Mouse (Mus musculus) gastrocnemius, postnatal 14 days (tissue): ENCODE measurements at regions not wholly inside any gene's neighbourhood (a gene's known extent, or its start where the extent isn't known, plus 50 kb on each side); places are given as distances from the start of the nearest gene placed in this dataset.
A peak's percentile ranks its signal among the peaks of the same experiment; 100 is the strongest.

Experiments
- DNase-seq: peaks from one replicate; pipeline ENCODE4 v3.0.0; 2021; ENCODE audit warnings: mixed read lengths
- intact Hi-C: fragments of 180-260 bp; cut with DNase I; formaldehyde crosslinking; loops from one replicate; pipeline ENCODE4 v1.15.1; 2025; ENCODE audit warnings: low total_unique reads

DNA sequence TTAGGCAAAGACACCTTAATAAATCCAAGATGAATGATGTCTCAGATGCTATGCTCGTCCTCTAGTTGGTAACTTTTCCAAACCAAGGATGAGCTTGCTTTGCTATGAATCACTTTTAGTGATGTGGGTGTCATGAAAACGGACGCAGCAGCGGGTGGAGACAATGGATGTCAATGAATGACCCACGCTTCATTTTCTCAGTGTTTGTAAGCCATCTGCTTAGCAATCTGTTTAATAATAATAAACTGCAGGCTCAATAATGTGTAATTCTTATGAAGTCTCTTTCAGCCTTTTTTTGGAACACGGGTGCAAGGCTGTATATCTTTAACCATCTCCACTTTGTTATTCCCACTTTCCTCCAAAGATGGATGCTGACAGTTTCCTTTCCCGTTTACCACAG lies 110.6 kb downstream of the S1pr1 start:
- no peak for DNase-seq
- intact Hi-C loops, result no loop called here

DNA sequence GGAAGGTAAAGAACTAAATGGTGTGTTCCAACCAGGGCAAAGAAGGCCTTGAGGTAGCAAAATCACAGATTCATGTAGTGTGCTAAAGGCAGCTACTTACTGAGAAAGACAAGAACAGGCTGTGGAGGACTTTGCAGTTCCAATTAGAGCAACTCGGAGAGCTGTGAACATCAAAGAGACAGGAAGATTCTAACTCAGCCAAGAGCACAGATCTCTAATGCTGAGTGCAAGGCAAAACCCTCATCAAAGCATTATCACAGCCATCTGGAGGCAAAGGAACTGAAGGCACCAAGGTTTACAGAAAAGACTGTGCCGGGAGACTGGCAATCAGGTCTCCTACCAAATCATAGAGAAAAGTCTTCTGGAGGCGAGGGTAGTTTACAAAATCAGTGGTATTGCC lies 111.1 kb downstream of the S1pr1 start:
- DNase-seq, result no peak
- intact Hi-C loops, result no loop called here

DNA sequence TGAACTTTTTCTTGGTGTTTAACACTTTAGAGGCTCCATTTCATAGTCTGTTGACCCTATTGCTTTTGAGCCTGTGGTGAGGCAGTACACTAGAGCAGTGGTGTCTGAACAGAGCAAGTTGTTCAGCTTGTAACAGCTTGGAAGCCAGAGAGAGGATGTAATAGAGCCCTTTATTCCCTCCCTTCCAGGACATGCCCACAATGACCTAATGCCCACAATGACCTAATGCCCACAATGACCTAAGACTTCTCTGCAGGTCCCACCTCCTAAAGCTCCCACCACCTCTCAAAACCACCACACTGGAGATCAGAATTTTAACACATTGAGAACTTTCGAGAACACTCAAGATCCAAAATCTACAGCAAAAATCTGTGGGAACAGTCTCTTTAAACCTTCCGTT lies 115.6 kb downstream of the S1pr1 start:
- DNase-seq, result no peak
- intact Hi-C loops, result loop anchor here (2.0 kb wide), 1 partner anchor 42 kb away; no protein-coding TSS in a partner anchor

DNA sequence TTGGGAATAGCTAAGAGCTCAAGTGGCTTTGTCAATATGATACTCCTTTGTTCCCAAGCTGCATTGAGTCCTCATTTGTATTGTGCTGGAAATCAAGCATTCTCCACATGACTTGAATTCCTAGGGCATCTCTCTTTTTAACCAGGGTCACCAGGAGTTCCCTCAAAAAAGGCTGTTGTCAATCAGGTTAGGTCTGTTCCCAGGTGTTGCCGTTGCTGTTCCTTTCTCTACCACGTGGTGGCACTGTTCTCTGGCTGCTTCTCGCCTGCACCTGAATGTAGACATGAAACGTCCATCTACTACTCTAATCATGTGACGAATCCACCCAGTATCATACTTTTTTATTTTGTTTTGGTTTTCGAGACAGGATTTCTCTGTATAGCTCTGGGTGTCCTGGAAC lies 118.3 kb downstream of the S1pr1 start:
- peak; percentile 36 for DNase-seq
- intact Hi-C loops, result no loop called here

DNA sequence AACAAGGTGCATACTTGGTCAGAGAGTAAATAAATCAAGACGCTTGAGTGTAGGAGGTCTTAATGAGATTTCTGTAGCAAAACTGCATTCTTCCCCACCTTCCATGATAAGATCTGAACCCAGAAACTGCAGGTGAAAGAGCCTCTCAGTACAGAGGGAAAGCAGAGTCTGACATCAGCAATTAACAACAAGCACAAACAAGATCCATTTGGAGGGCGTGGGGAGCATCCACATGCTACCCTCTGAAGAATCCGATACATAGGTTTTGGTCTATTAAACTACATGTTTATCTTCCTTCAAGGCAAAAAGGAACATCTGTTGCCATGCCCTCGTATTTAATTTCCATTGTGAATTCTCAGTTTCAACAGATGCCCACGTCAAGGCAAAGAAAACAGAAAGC lies 124.2 kb downstream of the S1pr1 start:
- intact Hi-C loops, result no loop called here
- no peak for DNase-seq

DNA sequence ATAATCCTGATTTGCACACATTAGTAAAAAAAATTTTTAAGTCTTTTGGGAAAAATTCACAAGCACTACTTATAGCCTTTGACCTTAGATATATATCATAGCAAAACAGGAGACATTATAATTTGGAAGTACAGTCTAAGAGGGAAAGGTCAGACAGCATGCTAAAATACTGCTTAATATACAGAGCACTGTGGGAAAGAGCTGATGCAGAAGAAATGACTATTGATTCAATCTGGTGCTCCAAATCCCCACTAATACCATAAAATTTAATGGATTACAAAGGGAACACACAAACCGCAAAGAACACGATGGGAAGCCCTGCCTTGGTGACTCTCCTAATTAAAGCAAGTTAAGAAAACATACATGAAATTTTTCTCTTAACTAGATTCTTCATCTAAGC lies 126.3 kb downstream of the S1pr1 start:
- intact Hi-C loops, result no loop called here

DNA sequence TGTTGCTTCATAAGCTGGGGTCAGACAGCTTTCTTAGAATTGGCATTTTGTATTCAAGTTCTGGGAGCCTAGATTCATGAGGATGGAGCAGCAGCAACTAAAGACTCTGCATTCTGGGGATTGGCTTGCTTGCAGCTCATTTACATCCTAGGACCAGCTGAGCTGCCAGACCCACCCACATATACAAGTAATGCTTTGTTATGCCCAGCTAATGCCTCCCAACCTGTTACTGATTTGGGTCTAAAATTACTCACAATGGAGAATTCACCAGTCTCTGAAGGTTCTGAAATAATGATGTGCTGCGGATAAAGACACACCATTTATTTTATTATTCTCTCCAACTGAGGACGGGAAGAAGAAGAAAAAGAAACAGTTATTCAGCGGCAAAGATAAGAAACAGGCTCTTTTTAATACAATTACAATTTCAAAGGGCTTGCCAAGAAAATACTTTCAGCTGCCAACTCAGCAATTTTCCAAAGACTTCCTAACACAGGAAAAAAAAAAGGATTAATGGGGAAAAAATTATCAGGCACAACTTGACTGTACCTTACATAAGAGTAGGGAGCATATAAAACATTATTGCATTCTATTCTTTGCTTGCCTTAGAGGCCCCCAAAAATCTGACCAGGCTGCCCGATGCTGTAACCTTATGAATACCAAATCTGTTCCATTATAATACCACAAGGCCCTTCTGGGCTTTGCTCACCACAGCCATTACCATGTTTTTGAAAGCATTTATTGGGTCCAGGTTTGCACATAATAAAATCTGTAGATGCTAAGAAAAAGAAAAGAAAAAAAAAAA lies 134.5 kb downstream of the S1pr1 start:
- intact Hi-C loops, result no loop called here
- no peak for DNase-seq

More for the DNA sequence above, 126.3 kb downstream of the S1pr1 start:
- DNase-seq, result no peak

DNA sequence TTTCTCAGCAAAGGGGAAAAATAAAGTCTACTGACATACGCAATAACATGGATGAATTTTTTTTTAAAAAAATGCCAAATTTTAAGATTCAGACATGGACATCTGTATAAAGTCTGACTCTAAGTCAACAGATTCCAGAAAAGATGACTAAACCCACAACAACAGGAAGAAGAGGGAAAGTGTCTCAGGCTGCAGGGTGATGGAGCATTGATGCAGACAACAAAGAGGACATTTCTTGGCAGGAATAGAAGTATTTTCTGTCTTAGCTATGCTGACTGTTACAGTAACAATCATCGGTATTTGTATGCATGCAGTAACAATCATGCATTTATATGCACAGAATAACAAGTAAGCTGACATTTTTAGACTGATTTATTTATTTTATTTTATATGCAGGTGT lies 139.5 kb downstream of the S1pr1 start:
- intact Hi-C loops, result no loop called here
- DNase-seq, result no peak

DNA sequence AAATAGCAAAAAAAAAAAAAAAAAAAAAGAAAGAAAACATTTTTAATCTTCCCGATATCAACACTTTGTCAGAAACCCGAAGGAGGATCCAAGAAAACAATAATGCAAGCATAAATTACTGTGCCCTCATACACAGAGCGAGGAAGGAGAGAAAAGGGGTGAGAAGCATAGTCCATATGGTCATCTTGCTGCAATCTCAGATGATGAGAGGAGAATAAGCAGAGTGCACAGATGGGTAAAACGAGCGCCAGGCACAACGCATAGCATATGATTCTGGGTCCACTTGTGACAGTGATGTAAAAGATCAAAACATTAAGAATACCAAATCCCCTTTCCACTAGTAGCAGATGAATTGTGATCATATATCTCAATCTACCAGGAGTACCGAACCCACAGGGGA lies 152.1 kb downstream of the S1pr1 start:
- DNase-seq, result no peak
- intact Hi-C loops, result no loop called here

DNA sequence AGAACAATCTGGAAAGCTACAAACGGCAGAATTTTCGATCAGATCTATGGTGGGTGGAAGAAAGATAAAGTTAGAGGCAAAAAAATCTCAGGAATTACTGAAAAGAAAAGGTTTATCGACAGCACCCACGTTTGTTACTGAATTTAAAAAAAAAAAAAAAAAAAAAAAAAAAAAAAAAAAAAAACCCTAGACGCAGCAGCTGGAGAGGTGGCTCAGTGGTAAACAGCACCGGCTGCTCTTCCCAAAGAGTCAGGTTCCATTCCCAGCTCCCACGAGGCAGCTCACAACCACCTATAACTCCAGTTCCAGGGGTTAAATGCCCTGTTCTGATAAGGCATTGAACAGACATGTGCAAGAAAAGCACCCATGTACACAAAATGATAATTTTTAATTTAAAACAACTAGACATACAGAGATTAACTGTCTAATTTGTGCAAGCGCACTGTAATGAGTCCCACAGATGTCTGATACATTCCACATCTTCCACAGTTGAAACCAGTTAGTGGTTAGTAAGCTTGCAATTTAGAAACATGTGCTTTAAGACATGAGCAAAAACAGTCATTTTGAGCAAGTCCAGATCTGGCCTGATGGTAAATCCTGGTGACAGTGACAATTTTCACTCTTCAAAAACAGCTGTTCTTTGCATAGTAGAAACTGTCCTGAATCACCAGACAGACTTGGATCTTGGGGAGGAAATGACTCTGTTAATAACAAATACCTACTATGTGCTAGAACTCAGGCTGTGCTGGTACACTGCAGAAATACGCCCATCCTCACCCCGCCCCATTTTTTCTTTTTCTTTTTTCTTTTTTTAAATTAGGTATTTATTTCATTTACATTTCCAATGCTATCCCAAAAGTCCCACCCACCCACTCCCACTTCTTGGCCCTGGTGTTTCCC lies 159.8 kb downstream of the S1pr1 start:
- DNase-seq, result no peak
- intact Hi-C loops, result no loop called here

DNA sequence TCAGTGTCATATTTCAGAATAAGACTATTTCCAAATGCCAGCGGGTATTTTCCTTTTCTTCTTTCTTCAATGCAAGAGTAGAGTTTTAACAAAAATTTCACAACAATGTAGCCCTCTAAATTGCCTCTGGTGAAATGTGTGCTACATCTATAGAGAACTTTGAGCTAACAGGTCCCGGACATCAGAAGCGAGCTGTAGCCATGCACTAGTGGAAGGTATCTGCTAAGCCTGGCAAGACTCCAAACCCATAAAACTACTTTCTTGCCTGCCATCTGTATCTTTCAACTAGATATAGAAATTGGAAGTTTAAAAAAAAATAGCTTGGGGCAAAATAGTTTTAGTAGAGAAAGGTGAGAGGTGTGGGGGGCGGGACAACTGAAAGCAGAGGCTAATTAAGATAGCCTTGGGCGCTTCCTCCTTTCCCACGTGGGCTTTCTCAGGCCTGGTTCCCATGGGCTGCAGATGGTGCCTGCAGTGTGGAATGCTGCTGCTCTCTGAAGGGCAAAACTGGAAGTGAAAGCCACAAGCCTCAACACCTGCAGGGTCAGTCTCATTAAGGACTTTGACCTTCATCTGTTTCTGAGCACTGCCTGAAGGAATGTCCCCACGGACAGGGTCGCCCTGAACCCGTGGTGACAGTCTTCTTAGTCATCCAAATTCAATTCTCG lies 160.9 kb downstream of the S1pr1 start:
- intact Hi-C loops, result no loop called here
- DNase-seq, result no peak

DNA sequence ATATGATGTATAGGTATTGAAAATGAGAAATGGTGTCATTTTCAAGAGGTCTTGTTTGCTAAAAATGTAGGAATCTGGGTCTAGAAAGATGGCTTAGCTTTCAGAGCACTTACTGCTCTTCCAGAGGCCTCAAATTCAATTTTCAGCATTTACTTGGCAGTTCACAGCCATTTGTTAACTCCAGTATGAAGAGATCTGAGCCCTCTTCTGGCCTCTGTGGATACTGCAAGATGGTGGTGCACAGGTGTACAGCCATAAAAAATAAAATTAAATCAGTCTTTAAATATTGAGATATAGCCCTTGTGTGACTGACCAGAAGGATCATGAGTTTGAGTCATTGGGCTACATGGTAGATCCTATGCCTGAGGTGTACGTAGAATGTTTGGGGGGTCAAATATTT lies 173.1 kb downstream of the S1pr1 start:
- intact Hi-C loops, result no loop called here
- no peak for DNase-seq

DNA sequence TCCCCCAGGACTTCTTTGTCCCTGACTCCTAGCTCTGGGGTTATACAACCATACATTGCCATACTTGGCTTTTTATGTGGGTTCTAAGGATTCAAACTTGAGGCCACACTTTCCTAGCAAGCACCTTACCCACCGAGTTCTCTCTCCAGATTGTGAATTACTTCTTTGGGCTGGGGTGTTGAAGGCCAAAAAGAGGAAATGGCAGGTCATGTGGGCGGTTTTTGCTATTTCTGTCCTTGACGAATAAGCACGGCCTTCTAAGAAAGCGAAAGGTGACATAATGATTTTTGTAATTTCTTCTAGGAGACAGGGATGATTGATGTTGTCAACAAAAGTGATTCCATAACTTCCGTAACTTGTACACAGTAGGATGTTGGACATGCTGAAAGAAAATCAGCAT lies 176.5 kb downstream of the S1pr1 start:
- DNase-seq, result no peak
- intact Hi-C loops, result no loop called here

DNA sequence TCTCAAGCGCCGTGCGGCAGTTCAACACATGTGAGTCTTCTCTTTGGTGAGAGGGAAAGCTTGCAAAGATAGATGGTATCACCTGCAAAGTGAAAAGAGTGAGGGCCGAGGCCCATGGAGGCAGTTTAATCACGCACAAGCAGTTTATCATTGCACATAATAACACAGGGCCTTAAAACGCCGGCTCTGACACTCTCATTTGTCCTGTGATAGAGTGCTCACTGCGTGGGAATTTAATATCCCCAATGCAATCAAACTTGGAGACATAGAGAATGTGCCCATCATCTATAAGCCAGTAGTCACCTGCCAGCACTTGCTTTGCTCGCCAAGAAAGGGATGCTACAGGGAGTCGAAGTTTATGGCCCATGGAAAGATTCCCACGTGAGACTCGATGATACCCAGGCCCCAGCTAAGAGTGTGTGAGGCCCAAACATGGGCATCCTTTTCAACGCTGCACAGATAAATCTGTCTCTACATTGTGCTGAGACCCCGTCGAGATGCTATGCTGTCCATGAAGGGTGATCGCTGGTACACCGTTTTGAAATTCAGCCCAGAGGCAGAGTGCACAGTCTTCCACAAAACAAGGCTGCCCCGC lies 182.6 kb downstream of the S1pr1 start:
- no peak for DNase-seq
- intact Hi-C loops, result no loop called here

DNA sequence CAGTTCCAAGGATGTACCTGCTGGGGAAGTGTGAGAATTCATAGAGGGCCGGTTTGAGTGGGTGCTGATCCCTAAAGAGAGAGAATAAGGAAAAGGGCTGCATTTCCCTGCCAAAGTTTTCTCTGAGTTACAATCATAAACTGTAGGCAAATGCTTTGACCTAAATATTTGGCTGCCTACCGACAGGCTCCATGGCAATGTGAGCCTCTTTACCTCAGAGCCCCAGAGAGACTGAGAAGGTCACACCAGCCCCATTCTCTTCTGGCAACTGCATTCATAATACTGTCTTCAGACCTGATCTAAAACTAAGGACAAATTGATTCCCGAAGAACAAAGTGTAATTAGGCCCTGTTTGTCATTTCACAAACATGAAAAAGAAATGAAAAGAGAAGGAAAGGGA lies 184.4 kb downstream of the S1pr1 start:
- DNase-seq, result no peak
- intact Hi-C loops, result no loop called here

DNA sequence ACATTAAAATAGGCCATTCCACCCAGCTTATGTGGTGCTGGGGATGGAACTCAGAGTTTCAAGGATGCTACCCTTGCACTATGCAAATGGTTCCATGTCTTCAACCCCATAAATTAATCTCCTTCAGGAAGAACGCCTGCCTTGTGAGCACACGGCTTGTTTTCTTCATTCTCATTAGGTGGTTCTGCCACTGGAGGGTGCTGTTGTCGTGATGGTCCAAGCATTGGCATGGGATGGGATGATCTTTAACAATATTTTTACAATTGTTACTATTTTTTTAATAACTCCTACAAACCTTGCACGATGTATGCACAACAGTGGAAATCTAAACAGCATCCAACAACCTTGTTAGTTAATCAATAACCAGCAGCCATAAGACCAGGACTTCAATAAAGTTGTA lies 185.0 kb downstream of the S1pr1 start:
- no peak for DNase-seq
- intact Hi-C loops, result no loop called here

DNA sequence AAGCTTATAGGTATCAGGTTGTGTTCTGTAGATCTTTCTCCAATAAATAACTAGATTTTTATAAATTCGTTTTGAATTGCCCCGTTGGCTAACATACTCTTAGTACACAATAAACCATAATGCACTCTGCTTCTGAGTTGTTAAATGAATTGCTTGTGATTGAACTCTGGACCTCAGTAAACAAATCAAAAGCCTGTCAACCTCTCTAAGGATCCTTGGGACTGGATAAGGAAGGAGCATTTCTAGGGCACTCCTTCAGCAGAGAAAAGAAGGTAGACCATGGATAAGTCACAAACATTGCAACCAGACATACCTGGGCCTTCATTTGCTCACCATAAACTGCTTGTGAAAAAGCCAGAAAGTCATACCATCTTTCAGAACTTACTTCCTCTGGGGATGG lies 191.4 kb downstream of the S1pr1 start:
- intact Hi-C loops, result no loop called here
- no peak for DNase-seq

DNA sequence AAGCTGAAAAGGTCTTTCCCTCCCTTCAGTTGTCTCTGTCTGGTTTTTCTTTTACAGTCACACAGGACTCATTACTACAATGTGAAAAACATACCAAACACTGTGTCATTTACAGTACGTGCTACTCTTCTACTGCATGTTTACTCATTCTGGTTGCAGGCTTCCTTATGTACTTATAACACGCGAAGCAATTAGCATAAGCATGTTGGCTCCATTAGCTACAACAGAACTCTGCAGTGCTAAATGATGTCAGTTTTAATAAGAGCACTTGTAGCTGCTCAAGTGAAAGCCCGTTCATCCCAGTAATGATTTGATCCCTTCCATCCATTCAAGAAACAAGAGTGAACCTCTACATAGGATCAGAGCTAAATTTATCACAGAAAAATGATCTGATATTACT lies 199.2 kb downstream of the S1pr1 start:
- intact Hi-C loops, result no loop called here
- DNase-seq, result no peak

DNA sequence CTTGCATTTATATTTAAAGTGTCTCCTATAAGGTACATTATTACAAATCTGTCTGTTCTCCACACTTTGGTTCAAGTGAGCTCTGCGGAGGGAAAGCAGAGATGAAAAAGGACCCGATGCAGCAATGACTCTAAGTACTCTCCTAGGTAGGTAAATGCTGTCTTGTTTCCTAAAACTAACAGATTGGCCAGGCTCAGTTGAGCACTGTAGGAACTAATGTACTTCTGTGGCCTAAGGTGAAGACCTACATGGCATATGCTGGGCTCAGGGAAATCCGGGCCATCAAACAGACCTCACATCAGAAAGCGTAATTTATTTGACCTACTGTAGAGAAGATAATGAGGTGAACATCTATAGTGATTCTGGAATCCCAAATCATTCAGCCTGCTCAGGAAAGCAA lies 205.2 kb downstream of the S1pr1 start:
- intact Hi-C loops, result no loop called here
- DNase-seq, result no peak

DNA sequence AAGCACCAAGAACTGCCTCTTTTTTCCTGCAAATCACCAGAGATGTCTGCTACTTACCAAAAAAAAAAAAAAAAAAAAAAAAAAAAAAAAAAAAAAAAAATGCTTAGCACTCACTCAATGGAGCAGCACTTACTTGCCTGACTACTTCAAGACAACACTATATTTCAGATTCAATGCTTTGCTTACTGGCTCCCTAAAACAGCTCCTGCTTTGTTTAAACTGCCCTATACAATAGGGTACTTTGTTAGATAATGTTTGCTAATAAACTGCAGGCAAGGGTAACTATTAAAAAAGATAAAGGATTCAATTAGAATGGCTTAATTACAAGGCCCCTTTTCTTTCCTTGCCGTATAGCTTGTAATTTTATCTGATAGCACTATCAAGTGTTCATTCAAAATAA lies 217.5 kb downstream of the S1pr1 start:
- DNase-seq, result no peak
- intact Hi-C loops, result no loop called here
